Mouse (Mus musculus): ENCODE measurements around the gene Tmem108.

The Tmem108 gene

GRCm38 (mm10) chr9:103761647-103762084, at the start of gene Tmem108:
Tmem108 (minus strand) TSS chr9:103761837.
- in situ Hi-C loops (cut with MboI; ENCODE audit: low sequenced_read_pairs): loop anchor here (10.0 kb wide), 1 partner anchor 137 kb away; no protein-coding TSS in a partner anchor

GRCm38 (mm10) chr9:103789029-103789428, 27.4 kb upstream of the Tmem108 start:
- in situ Hi-C loops (cut with MboI; ENCODE audit: low sequenced_read_pairs): no loop called here

GRCm38 (mm10) chr9:103784156-103784555, 22.5 kb upstream of the Tmem108 start:
- in situ Hi-C loops (cut with MboI; ENCODE audit: low sequenced_read_pairs): no loop called here

- in situ Hi-C loops (cut with MboI; ENCODE audit: low sequenced_read_pairs): no loop called here
Observed at GRCm38 (mm10) chr9:103783276-103783675, 21.6 kb upstream of the Tmem108 start.

GRCm38 (mm10) chr9:103782306-103782705, 20.7 kb upstream of the Tmem108 start:
- in situ Hi-C loops (cut with MboI; ENCODE audit: low sequenced_read_pairs): no loop called here

- in situ Hi-C loops (cut with MboI; ENCODE audit: low sequenced_read_pairs): no loop called here
Observed at GRCm38 (mm10) chr9:103781407-103781806, 19.8 kb upstream of the Tmem108 start.

- in situ Hi-C loops (cut with MboI; ENCODE audit: low sequenced_read_pairs): no loop called here
Observed at GRCm38 (mm10) chr9:103780598-103780997, 19.0 kb upstream of the Tmem108 start.

GRCm38 (mm10) chr9:103778185-103778584, 16.5 kb upstream of the Tmem108 start:
- in situ Hi-C loops (cut with MboI; ENCODE audit: low sequenced_read_pairs): no loop called here

- in situ Hi-C loops (cut with MboI; ENCODE audit: low sequenced_read_pairs): loop anchor here (10.0 kb wide), 1 partner anchor 136 kb away; no protein-coding TSS in a partner anchor
Observed at GRCm38 (mm10) chr9:103761151-103761571, 476 bp downstream of the Tmem108 start.

- in situ Hi-C loops (cut with MboI; ENCODE audit: low sequenced_read_pairs): loop anchor here (10.0 kb wide), 1 partner anchor 136 kb away; no protein-coding TSS in a partner anchor
Observed at GRCm38 (mm10) chr9:103760356-103760755, 1.3 kb downstream of the Tmem108 start.

GRCm38 (mm10) chr9:103759829-103760228, 1.8 kb downstream of the Tmem108 start:
- in situ Hi-C loops (cut with MboI; ENCODE audit: low sequenced_read_pairs): loop anchor here (10.0 kb wide), 1 partner anchor 135 kb away; no protein-coding TSS in a partner anchor

GRCm38 (mm10) chr9:103758930-103759695, 2.5 kb downstream of the Tmem108 start:
- in situ Hi-C loops (cut with MboI; ENCODE audit: low sequenced_read_pairs): no loop called here

- in situ Hi-C loops (cut with MboI; ENCODE audit: low sequenced_read_pairs): no loop called here
Observed at GRCm38 (mm10) chr9:103758246-103758645, 3.4 kb downstream of the Tmem108 start.

GRCm38 (mm10) chr9:103752618-103753017, 9.0 kb downstream of the Tmem108 start:
- in situ Hi-C loops (cut with MboI; ENCODE audit: low sequenced_read_pairs): no loop called here

- in situ Hi-C loops (cut with MboI; ENCODE audit: low sequenced_read_pairs): no loop called here
Observed at GRCm38 (mm10) chr9:103751568-103751967, 10.1 kb downstream of the Tmem108 start.

GRCm38 (mm10) chr9:103750491-103750890, 11.1 kb downstream of the Tmem108 start:
- in situ Hi-C loops (cut with MboI; ENCODE audit: low sequenced_read_pairs): no loop called here

- in situ Hi-C loops (cut with MboI; ENCODE audit: low sequenced_read_pairs): no loop called here
Observed at GRCm38 (mm10) chr9:103746598-103746997, 15.0 kb downstream of the Tmem108 start.

GRCm38 (mm10) chr9:103740145-103740544, 21.5 kb downstream of the Tmem108 start:
- in situ Hi-C loops (cut with MboI; ENCODE audit: low sequenced_read_pairs): no loop called here

GRCm38 (mm10) chr9:103739062-103739461, 22.6 kb downstream of the Tmem108 start:
- in situ Hi-C loops (cut with MboI; ENCODE audit: low sequenced_read_pairs): no loop called here

- in situ Hi-C loops (cut with MboI; ENCODE audit: low sequenced_read_pairs): no loop called here
Observed at GRCm38 (mm10) chr9:103729716-103730115, 31.9 kb downstream of the Tmem108 start.

GRCm38 (mm10) chr9:103726751-103727462, 34.7 kb downstream of the Tmem108 start:
- in situ Hi-C loops (cut with MboI; ENCODE audit: low sequenced_read_pairs): no loop called here

GRCm38 (mm10) chr9:103725497-103725896, 36.1 kb downstream of the Tmem108 start:
- in situ Hi-C loops (cut with MboI; ENCODE audit: low sequenced_read_pairs): no loop called here

Measured in CH12F3 (cell line).